Mouse (Mus musculus): Measurements from ENCODE around the gene Gas8.
"Not testable (repeated sequence)": the region's sequence is repeated elsewhere in the genome, so short reads cannot be mapped to it uniquely, and the experiment has no call there.

Gas8 gene

DNA sequence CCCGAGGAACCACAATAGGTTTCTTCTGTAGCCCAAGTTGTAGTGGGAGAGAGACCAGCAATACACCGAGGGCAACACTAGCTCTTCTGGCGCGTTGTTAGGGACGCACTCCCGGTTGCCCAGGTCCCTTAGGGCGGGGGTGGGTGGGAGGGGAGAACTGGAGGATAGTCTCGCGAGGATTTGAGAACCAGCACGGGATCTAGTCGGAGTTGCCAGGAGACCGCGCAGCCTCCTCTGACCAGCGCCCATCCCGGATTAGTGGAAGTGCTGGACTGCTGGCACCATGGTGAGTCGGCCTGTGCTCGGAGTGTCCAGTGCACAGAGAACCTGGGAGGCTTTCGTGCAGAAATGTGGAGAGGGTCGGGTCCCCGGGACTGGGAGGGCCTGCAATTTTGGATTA lies at the start of gene Gas8:
Gene Gas8 (plus strand): TSS at position 168 of the 400 bp plus-strand sequence.
- peak; percentile 83 for ATAC-seq (ENCODE audit: insufficient number of reproducible peaks, low FRiP score, low TSS enrichment)

DNA sequence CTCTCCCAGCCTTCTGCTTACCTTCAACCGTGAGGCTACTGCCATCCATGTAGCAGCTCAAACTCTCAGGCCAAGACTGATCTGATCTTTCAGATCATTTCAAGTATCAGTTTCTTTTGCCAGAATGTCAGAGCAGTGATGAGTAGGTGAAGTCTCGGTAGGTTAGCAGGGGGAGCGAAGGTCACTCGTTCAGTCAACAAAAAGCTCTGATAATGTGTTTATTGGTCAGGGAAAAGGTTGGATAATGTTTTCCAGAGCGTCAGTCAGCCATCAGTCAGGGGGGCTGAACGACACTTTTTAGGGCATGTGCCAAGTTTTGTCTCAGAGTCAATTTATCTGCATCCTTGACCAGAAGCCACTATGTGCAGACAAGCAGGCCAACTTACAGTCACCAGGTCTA lies 45.6 kb upstream of the Gas8 start:
- ATAC-seq (ENCODE audit: insufficient number of reproducible peaks, low FRiP score, low TSS enrichment): not testable (repeated sequence)

DNA sequence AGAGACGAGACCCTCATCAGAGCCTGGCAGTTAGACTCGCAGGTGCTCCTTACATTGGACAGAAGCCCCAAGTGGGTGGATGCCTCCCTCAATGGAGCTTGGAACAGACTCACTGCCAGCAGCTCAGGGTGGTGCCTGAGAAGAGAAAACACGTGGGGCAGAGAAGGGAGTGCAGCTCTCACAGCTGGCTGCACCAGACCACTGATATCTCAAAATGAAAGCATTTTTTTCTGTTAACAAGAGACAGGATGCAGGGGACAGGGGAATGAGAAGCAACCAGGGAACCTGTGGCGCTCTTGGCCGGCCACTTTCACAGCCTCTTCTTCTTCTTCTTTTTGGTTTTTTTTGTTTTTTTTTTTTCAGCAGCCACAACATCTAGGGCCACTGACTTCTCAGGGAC lies 44.1 kb upstream of the Gas8 start:
- not testable (repeated sequence) for ATAC-seq (ENCODE audit: insufficient number of reproducible peaks, low FRiP score, low TSS enrichment)

DNA sequence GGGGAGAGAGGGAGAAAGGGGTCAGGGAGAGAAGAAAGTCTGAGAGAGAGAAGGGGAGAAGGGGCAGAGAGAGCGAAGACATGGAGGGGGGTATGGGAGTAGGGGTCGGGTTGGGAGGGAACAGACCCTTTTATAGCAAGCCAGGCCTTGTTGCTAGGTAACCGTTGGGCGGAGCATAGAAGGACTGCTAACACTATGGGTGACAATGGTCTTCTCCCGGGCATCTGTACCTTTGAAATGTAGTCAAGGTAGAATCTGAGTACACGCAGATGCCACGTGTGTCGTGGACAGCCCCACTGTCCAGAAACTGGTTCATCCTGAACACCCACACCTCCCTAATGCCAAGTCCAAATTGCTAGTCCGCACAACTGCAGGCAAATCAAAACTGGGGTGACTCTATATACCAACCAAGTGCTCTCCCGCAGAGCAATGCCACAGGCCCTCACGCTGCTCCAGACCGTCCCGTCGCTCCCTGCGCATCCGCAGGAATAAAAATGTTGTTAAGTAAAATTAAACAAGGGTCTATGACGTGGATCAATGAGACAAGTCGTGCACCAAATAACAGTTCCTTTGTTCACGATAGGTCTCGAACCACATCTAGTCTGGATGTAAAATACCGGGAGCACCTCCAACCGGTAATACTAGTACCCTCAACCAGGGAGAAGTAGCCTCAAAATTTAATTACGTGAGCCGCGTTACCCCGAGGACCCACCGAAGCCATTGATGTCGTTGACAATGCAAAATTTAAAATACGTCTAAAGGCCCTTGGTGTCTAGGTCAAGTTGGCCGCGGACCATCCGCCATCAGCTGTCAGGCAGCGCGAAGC lies 41.5 kb upstream of the Gas8 start:
- 0 out of 2 replicates have a peak, but pooled peaks have one; percentile 23 for ATAC-seq (ENCODE audit: insufficient number of reproducible peaks, low FRiP score, low TSS enrichment)

- peak; percentile 92 for ATAC-seq (ENCODE audit: insufficient number of reproducible peaks, low FRiP score, low TSS enrichment)
Observed at GRCm38 (mm10) chr8:123477737-123478258, 40.8 kb upstream of the Gas8 start, which contains the start of gene Afg3l1. Gene Afg3l1, plus strand, starts transcription at chr8:123477903.

DNA sequence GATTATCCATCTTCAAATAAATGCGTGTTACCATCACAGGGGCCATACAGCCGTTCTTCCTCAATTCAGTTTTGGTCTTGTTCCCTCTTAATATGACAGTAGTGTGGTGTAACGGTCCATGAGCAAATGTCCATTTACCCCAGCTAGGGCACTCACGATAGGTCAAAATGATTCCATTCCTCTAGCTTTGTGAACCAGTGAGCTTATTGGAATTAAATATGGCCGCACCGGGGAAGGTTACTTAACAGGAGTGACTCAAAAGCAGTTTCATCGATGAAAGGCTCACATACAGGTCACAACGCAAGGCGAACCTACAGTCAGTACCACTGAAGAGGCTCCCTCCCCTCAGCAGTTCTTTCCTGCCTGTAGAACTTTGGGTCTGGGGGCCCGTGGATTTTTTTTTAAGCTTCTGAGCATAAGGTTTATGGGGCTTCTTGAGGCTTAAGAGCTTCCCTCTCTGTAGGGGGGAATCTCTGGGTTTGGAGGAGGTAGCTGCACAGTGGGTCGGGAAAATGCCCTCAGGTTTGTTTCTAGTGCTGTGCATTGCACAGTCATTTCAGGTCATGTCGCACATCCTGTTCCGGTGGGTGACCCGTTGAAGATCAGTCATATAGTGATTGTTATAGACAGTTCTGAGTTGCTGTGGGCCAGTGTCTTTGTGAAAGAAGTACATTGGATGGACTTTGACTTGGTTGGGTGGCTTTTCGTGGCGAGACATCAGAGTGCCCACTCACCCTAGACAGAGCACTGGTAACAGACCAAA lies 40.0 kb upstream of the Gas8 start:
- peak; percentile 3; the same call in 1 of the 2 replicates for ATAC-seq (ENCODE audit: insufficient number of reproducible peaks, low FRiP score, low TSS enrichment)

DNA sequence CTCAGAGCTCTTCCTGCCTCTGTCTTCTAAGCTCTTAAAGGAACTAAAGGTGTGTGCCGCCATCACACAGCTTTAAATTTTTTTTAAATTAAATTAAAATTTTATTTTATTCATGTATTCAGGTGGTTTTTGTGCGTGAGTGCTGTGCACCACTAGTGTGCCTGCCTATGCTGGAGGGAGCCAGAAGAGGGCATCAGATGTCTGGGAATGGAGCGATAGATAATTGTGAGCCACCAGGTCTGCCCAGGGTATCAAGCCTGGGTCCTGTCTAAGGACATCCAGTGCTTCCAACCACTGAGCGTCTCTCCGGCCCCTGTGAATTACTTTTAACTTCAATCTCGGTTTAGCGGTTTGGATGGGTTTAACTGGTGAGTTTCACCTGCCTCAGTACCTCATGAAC lies 36.0 kb upstream of the Gas8 start:
- ATAC-seq (ENCODE audit: insufficient number of reproducible peaks, low FRiP score, low TSS enrichment): no peak

GRCm38 (mm10) chr8:123491280-123492075 lies 27.2 kb upstream of the Gas8 start:
- no peak for ATAC-seq (ENCODE audit: insufficient number of reproducible peaks, low FRiP score, low TSS enrichment)

DNA sequence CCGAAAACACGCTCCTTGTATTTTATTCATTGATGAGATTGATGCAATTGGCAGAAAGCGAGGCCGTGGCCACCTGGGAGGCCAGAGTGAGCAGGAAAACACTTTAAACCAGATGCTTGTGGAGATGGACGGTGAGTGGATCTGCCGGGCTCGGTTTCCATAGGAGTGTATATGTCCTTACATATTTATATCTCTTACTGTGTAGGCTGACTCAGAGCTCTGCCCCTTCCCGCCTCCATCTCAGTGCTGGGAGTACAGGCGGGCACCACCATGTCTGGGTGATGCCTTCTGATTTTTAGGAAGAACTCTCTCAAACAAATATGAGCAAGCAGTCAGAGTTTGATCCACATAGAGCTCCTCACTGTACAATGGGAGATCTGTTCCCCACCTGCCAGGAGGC lies 25.7 kb upstream of the Gas8 start:
- no peak for ATAC-seq (ENCODE audit: insufficient number of reproducible peaks, low FRiP score, low TSS enrichment)

GRCm38 (mm10) chr8:123497699-123498098 lies 20.9 kb upstream of the Gas8 start:
- ATAC-seq (ENCODE audit: insufficient number of reproducible peaks, low FRiP score, low TSS enrichment): no peak

DNA sequence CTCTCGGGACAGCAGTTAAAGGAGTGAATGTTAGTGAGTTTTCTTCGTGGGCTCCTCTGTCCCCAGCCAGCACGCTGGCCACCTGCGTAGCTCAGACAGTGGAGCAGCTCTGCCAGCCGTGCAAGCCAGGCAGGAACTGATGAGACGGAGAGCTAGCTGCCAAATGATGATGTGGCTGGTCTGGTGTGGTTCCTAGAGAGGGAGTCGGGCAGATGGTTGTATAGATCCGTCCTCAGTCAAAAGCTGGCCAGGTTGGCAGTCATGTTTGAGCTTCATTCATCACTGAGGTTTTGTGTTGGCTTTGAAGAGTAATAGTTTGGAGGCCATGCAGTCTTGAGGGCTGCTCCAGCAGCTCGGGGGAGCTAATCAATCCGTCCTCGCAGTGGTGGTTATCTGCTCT lies 19.7 kb upstream of the Gas8 start:
- ATAC-seq (ENCODE audit: insufficient number of reproducible peaks, low FRiP score, low TSS enrichment): peak; percentile 49; the same call in 1 of the 2 replicates

GRCm38 (mm10) chr8:123499556-123499955 lies 19.1 kb upstream of the Gas8 start:
- no peak for ATAC-seq (ENCODE audit: insufficient number of reproducible peaks, low FRiP score, low TSS enrichment)

GRCm38 (mm10) chr8:123502192-123502591 lies 16.4 kb upstream of the Gas8 start:
- no peak for ATAC-seq (ENCODE audit: insufficient number of reproducible peaks, low FRiP score, low TSS enrichment)

- no peak for ATAC-seq (ENCODE audit: insufficient number of reproducible peaks, low FRiP score, low TSS enrichment)
Observed at GRCm38 (mm10) chr8:123503801-123504467, 14.7 kb upstream of the Gas8 start.

DNA sequence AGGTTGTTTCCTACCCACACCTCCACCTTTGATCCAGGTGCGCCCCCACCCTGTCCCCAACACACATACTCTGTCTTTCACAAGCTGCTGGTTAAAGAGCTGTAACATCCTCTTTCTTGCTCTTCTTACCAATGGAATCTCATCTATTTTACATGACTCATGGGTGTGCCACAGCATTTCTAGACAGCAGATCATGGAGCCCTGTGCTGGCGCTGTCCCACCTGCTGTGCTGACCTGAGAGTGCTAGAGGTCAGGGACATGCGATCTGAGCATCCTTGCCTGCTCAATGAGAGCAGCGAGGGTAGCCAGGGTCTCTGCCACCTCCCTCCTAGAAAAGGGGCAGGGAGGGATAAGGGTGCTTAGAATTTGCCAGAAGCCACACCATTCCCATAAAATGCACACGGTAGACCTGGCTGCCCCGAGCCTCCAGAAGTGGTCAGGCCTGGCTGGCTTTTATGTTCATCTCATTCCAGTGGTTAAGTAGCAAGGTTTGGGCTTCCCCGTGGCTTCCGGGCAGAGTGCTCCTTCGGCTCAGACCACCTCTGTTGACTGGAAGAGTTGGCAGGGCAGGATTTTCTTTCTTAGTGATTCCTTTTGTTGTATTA lies 13.9 kb upstream of the Gas8 start:
- ATAC-seq (ENCODE audit: insufficient number of reproducible peaks, low FRiP score, low TSS enrichment): no peak

DNA sequence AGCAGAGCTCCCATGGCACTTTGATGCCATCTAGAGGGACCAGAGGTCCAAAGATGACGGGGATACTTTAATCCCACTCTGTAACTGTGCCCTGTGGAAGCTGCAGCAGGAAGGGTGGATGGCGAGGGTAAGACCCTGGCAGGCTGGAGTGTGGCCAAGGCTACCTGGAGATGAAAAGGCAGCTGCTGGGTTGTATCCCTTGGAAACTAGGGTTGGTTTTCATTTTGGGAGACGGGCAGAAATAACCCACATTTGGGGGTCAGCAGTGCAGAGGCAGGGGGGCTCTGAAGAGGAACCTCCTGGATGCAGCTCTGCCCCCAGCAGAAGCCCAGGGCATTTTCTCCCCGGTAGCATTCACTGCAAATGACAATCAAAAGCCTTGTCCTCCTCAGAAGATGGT lies 13.4 kb upstream of the Gas8 start:
- ATAC-seq (ENCODE audit: insufficient number of reproducible peaks, low FRiP score, low TSS enrichment): no peak

- no peak for ATAC-seq (ENCODE audit: insufficient number of reproducible peaks, low FRiP score, low TSS enrichment)
Observed at GRCm38 (mm10) chr8:123505695-123506094, 12.9 kb upstream of the Gas8 start.

GRCm38 (mm10) chr8:123507153-123507552 lies 11.5 kb upstream of the Gas8 start:
- ATAC-seq (ENCODE audit: insufficient number of reproducible peaks, low FRiP score, low TSS enrichment): no peak

DNA sequence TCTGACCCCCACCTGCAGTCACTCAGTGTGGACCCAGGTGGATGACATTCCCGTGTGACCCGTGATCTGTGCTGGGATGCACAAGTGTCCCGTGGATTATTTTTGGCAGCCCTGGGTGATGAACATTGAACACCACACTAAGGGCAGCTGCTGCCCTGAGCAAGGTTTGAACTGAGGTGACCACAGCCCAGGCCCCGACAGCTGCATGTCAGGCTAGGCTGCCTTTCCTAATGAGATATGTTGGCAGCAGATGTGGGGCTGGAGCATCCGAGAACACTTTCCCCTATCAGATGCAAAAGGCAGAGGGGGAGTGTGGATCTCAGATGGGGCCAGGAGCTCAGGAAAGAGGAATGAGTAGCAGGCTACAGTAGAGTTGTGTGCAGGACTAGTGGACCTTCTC lies 7.8 kb upstream of the Gas8 start:
- ATAC-seq (ENCODE audit: insufficient number of reproducible peaks, low FRiP score, low TSS enrichment): no peak
